Mouse (Mus musculus) midbrain, postnatal 0 days (tissue): ENCODE data around the gene Ankrd52. TPM values are rescaled to one million over a fixed set of nuclear protein-coding genes. Genes with fewer than 3 reads are reported as not detected.

ENCODE experiments used
- ATAC-seq: fragments of 200-750 bp; cut with Nextera tagmentation; 2 replicates; pipeline ENCODE4 v1.8.0; 2017; ENCODE audit warnings: moderate number of reproducible peaks, mild to moderate bottlenecking, moderate TSS enrichment, moderate library complexity; ENCODE audit not compliant: low FRiP score
- DNase-seq: peaks from one replicate; pipeline ENCODE4 v3.0.0-alpha.2; 2015; ENCODE audit warnings: low spot score
- H3K27ac ChIP-seq: fragments of 300-500 bp; sonication (generic); 2 replicates; pipeline ENCODE4 v1.5.1; 2014; ENCODE audit warnings: low read depth, mild to moderate bottlenecking, low read length, mixed read lengths
- H3K27me3 ChIP-seq: fragments of 300-500 bp; sonication (generic); 2 replicates; pipeline ENCODE4 v1.6.1; 2014; ENCODE audit warnings: low read length, control low read depth, mixed read lengths; ENCODE audit not compliant: insufficient read depth
- H3K36me3 ChIP-seq: fragments of 300-500 bp; sonication (generic); 2 replicates; pipeline ENCODE4 v1.6.1; 2014; ENCODE audit warnings: low read length, control low read depth, mixed read lengths; ENCODE audit not compliant: insufficient read depth
- H3K4me1 ChIP-seq: fragments of 300-500 bp; sonication (generic); 2 replicates; pipeline ENCODE4 v1.6.1; 2014; ENCODE audit warnings: mild to moderate bottlenecking, control low read depth, antibody characterized with exemption, low read length, mixed read lengths; ENCODE audit not compliant: insufficient read depth
- H3K4me2 ChIP-seq: fragments of 300-500 bp; sonication (generic); 2 replicates; pipeline ENCODE4 v1.6.1; 2014; ENCODE audit warnings: low read depth, mild to moderate bottlenecking, low read length, mixed read lengths; ENCODE audit not compliant: poor library complexity, severe bottlenecking
- H3K4me3 ChIP-seq: fragments of 300-500 bp; sonication (generic); 2 replicates; pipeline ENCODE4 v1.5.1; 2014; ENCODE audit warnings: low read depth, mild to moderate bottlenecking, low read length, moderate library complexity
- H3K9ac ChIP-seq: fragments of 300-500 bp; sonication (generic); replicated peaks from 2 replicates; pipeline ENCODE4 v1.6.1; 2014; ENCODE audit warnings: mild to moderate bottlenecking, low read length, moderate library complexity, mixed read lengths; ENCODE audit not compliant: poor library complexity, severe bottlenecking
- H3K9me3 ChIP-seq: fragments of 300-500 bp; sonication (generic); 2 replicates; pipeline ENCODE4 v1.6.1; 2016; ENCODE audit warnings: low read length, control low read depth
- CTCF ChIP-seq: IDR thresholded peaks from 2 replicates; pipeline ENCODE4 v1.5.1; 2016; ENCODE audit warnings: antibody characterized with exemption, mild to moderate bottlenecking
- WGBS: fragments of 180-500 bp; shearing (Covaris S2); extraction: QIAGEN DNeasy Blood & Tissue Kit; methylation state at CpG from one replicate; pipeline ENCODE4 v1.1.7; 2014; 5-methylcytosine and 5-hydroxymethylcytosine counted together
- polyA plus RNA-seq: library from polyadenylated mRNA; unstranded; fragments of >200 nt; fragmentation: Nextera tagmentation; extraction: Ambion mirVana; gene quantifications from 2 replicates; pipeline ENCODE4 v1.2.1, GENCODE M21; 2015
- total RNA-seq: library from RNA; depleted of rRNA; stranded (reverse); fragments of >200 nt; gene quantifications from 2 replicates; pipeline ENCODE4 v1.2.3, GENCODE M21; 2014

The Ankrd52 gene
- total and polyA plus RNA-seq, 2 experiments from 2014 or later, result 9.9 to 43.6 TPM

- ATAC-seq (no peak), DNase-seq (no peak)
- no peaks in the 10 kb centered on the region for H3K27me3 ChIP-seq
- H3K27ac ChIP-seq, result peak overlapping the region; percentile 98
- peak overlapping the region; percentile 99 for H3K9ac ChIP-seq
- H3K4me2 ChIP-seq, result peak overlapping the region; percentile 77
- H3K9me3 ChIP-seq, result no peaks in the 10 kb centered on the region
- H3K4me3 ChIP-seq, result peak overlapping the region; percentile 94
- H3K36me3 ChIP-seq, result peaks cover 32% of the 10 kb centered on the region
- H3K4me1 ChIP-seq, result peaks cover 9% of the 10 kb centered on the region; the same call in 1 of the 2 replicates
- WGBS, result 49% methylated on average over 14 of the region's 14 CpGs
- TF ChIP-seq CTCF, result no peak
Measured at GRCm38 (mm10) chr10:128377940-128378448, 1.1 kb downstream of the Ankrd52 start.

- no peak for ATAC-seq
- DNase-seq, result no peak
- H3K27ac ChIP-seq, result no peak overlapping the region
- peaks cover 36% of the 10 kb centered on the region for H3K36me3 ChIP-seq
- WGBS, result 27% methylated on average over 3 of the region's 3 CpGs
- peak overlapping the region; percentile 77 for H3K4me2 ChIP-seq
- no peak for TF ChIP-seq CTCF
- peak overlapping the region; percentile 94 for H3K4me3 ChIP-seq
- no peaks in the 10 kb centered on the region for H3K27me3 ChIP-seq
- peak overlapping the region; percentile 99 for H3K9ac ChIP-seq
- peaks cover 9% of the 10 kb centered on the region; the same call in 1 of the 2 replicates for H3K4me1 ChIP-seq
- H3K9me3 ChIP-seq, result no peaks in the 10 kb centered on the region
Measured at GRCm38 (mm10) chr10:128378462-128378861, 1.5 kb downstream of the Ankrd52 start.

- H3K4me1 ChIP-seq, result peaks cover 9% of the 10 kb centered on the region; the same call in 1 of the 2 replicates
- no peak for TF ChIP-seq CTCF
- no peak for DNase-seq
- no peak overlapping the region for H3K4me2 ChIP-seq
- H3K27ac ChIP-seq, result no peak overlapping the region
- WGBS, result 89% methylated on average over 7 of the region's 7 CpGs
- no peaks in the 10 kb centered on the region for H3K27me3 ChIP-seq
- H3K9me3 ChIP-seq, result no peaks in the 10 kb centered on the region
- H3K4me3 ChIP-seq, result no peak overlapping the region
- H3K9ac ChIP-seq, result no peak overlapping the region
- H3K36me3 ChIP-seq, result peaks cover 44% of the 10 kb centered on the region
- no peak for ATAC-seq
Measured at GRCm38 (mm10) chr10:128379260-128379659, 2.3 kb downstream of the Ankrd52 start.

DNA sequence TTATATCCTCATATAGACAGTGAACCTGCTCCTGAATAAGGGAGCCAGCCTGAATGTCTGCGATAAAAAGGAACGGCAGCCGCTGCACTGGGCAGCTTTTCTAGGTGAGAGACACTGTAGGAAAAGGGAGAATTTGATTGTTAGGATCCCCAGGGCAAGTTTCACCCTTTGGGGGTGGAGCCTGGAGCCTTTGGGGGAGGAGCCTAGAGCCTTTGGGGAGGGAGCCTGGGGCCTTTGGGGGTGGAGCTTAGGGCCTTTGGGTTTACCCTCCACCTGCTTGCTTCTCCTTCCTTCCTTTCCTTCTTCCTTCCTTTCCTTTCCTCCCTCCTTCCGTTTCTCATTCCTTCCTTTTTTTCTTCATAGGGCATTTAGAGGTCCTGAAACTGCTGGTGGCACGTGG lies 3.6 kb downstream of the Ankrd52 start:
- DNase-seq (no peak), ATAC-seq (no peak)

GRCm38 (mm10) chr10:128382482-128382881 lies 5.6 kb downstream of the Ankrd52 start:
- no peak for DNase-seq
- no peak for TF ChIP-seq CTCF
- Histone ChIP-seq H3K9ac (no peak overlapping the region), H3K4me1 (peaks cover 5% of the 10 kb centered on the region; the same call in 1 of the 2 replicates), H3K27me3 (no peaks in the 10 kb centered on the region), H3K36me3 (peaks cover 73% of the 10 kb centered on the region), H3K9me3 (no peaks in the 10 kb centered on the region), H3K4me2 (no peak overlapping the region), H3K4me3 (no peak overlapping the region), H3K27ac (no peak overlapping the region)
- ATAC-seq, result no peak
- 91% methylated on average over 8 of the region's 8 CpGs for WGBS

More for the DNA sequence above, 3.6 kb downstream of the Ankrd52 start:
- Histone ChIP-seq H3K27ac (no peak overlapping the region), H3K4me1 (peaks cover 9% of the 10 kb centered on the region; the same call in 1 of the 2 replicates), H3K9me3 (no peaks in the 10 kb centered on the region), H3K27me3 (no peaks in the 10 kb centered on the region), H3K4me2 (no peak overlapping the region), H3K4me3 (no peak overlapping the region), H3K9ac (no peak overlapping the region), H3K36me3 (peaks cover 55% of the 10 kb centered on the region)
- no peak for TF ChIP-seq CTCF
- WGBS, result 92% methylated on average over 5 of the region's 5 CpGs

DNA sequence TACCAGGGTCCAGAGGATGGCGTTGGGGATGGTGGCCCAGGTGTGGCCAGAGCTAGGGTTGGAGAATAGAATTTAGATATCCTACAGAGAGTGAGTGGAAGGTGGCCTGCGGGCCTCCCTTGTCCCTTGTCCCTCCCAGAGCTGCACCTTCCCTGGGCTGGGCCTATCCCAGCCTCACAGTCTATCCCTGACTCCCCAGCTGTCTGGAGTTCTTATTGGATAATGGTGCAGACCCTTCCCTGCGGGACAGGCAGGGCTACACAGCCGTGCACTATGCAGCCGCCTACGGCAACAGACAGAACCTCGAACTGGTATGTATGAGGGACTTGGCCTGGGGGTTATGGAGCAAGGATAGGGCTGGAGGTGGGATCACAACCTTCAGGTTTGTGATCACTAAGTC lies 9.0 kb downstream of the Ankrd52 start:
- Histone ChIP-seq H3K9me3 (no peaks in the 10 kb centered on the region), H3K27me3 (no peaks in the 10 kb centered on the region), H3K36me3 (peaks cover 92% of the 10 kb centered on the region), H3K4me2 (no peak overlapping the region), H3K4me1 (no peaks in the 10 kb centered on the region), H3K27ac (no peak overlapping the region), H3K9ac (no peak overlapping the region), H3K4me3 (no peak overlapping the region)
- DNase-seq (no peak), ATAC-seq (no peak)
- TF ChIP-seq CTCF, result no peak
- 93% methylated on average over 7 of the region's 7 CpGs for WGBS
